Mouse (Mus musculus) G1E (cell line): Measurements from ENCODE around the gene Immt. TPM values are rescaled to one million over a fixed set of nuclear protein-coding genes. Genes with fewer than 3 reads are reported as not detected.
"Not testable (repeated sequence)": the region's sequence is repeated elsewhere in the genome, so short reads cannot be mapped to it uniquely, and the experiment has no call there.

Experiments
- ATAC-seq: 2 replicates; pipeline ENCODE4 v1.8.0; 2016; ENCODE audit warnings: mild to moderate bottlenecking; ENCODE audit not compliant: insufficient number of reproducible peaks, poor library complexity, low FRiP score, severe bottlenecking; ENCODE audit errors: extremely low read depth
- DNase-seq: peaks from one replicate; pipeline ENCODE4 v3.0.0; 2012; ENCODE audit warnings: low spot score
- H3K27me3 ChIP-seq: 2 replicates; pipeline ENCODE4 v1.6.1; 2012; ENCODE audit warnings: mild to moderate bottlenecking, low read length, inconsistent platforms; ENCODE audit not compliant: insufficient read depth
- H3K36me3 ChIP-seq: replicated peaks from 2 replicates; pipeline ENCODE3; 2012; ENCODE audit warnings: mild to moderate bottlenecking, inconsistent platforms
- H3K4me1 ChIP-seq: 2 replicates; pipeline ENCODE4 v1.6.1; 2012; ENCODE audit warnings: low read depth, low read length, inconsistent platforms, mixed read lengths; ENCODE audit not compliant: insufficient read depth
- H3K4me3 ChIP-seq: 2 replicates; pipeline ENCODE4 v1.5.1; 2012; ENCODE audit warnings: low read depth, mild to moderate bottlenecking, inconsistent platforms, low read length, moderate library complexity, mixed read lengths
- H3K9me3 ChIP-seq: replicated peaks from 2 replicates; pipeline ENCODE4 v1.6.1; 2012; ENCODE audit warnings: inconsistent platforms
- CTCF ChIP-seq: IDR thresholded peaks from 2 replicates; pipeline ENCODE4 v1.5.1; 2012; ENCODE audit warnings: low read depth, low read length, inconsistent platforms, mixed read lengths
- GATA1 ChIP-seq: IDR thresholded peaks from 2 replicates; pipeline ENCODE4 v1.6.1; 2012; ENCODE audit warnings: borderline replicate concordance, low read length, inconsistent platforms, mixed read lengths
- GATA2 ChIP-seq: IDR thresholded peaks from 2 replicates; pipeline ENCODE4 v1.6.1; 2012; ENCODE audit warnings: low read depth, low read length, inconsistent platforms, borderline replicate concordance
- POLR2AphosphoS5 ChIP-seq: IDR thresholded peaks from 2 replicates; pipeline ENCODE4 v1.6.1; 2012; ENCODE audit warnings: low read depth, low read length, inconsistent platforms; ENCODE audit not compliant: insufficient replicate concordance
- TAL1 ChIP-seq: conservative IDR thresholded peaks from 2 replicates; pipeline ENCODE4 v1.6.1; 2012; ENCODE audit warnings: low read depth, low read length, inconsistent platforms, mixed read lengths
- polyA plus RNA-seq: library from polyadenylated mRNA; stranded (reverse); fragments of >175 nt; gene quantifications from 2 replicates; pipeline ENCODE4 v1.2.3, GENCODE M21; 2012
- total RNA-seq, 2 experiments: library from RNA; stranded (forward) in 1 of 2; stranded (reverse) in 1 of 2; fragments of 200-1000 nt in 1 of 2; fragments of >200 nt in 1 of 2; fragmentation: Nextera tagmentation in 1 of 2; gene quantifications; 2 replicates each; pipeline ENCODE4 v1.2.3; 2014 to 2017

The Immt gene
- total and polyA plus RNA-seq, 3 experiments: 38.1 to 169 (median 163) TPM

- ATAC-seq (peak; percentile 78), DNase-seq (peak; percentile 63)
- no peaks in the 10 kb centered on the region for H3K9me3 ChIP-seq
- peaks cover 63% of the 10 kb centered on the region for H3K36me3 ChIP-seq
- H3K4me3 ChIP-seq: peak within 1 kb of the TSS; percentile 79
- no peak for TF ChIP-seq GATA1
- H3K27me3 ChIP-seq: no peaks in the 10 kb centered on the region
- peaks cover 41% of the 10 kb centered on the region for H3K4me1 ChIP-seq
Measured at GRCm38 (mm10) chr6:71908481-71909381, 77.6 kb downstream of the Immt start, which contains the start of the genes Ptcd3 and Polr1a. Gene Ptcd3 (minus strand): TSS chr6:71908750. Gene Polr1a (plus strand): TSS chr6:71909053.

- Histone ChIP-seq H3K27me3 (no peaks in the 10 kb centered on the region), H3K4me1 (peaks cover 41% of the 10 kb centered on the region), H3K9me3 (no peaks in the 10 kb centered on the region), H3K4me3 (peak overlapping the region; percentile 79), H3K36me3 (peaks cover 63% of the 10 kb centered on the region)
- DNase-seq (no peak), ATAC-seq (no peak)
- TF ChIP-seq TAL1 (no peak), GATA2 (no peak), POLR2AphosphoS5 (no peak), GATA1 (no peak), CTCF (no peak)
Measured at GRCm38 (mm10) chr6:71909384-71909783, 78.3 kb downstream of the Immt start.

- peak overlapping the region; percentile 79 for H3K4me3 ChIP-seq
- H3K27me3 ChIP-seq: no peaks in the 10 kb centered on the region
- H3K4me1 ChIP-seq: peaks cover 41% of the 10 kb centered on the region
- H3K36me3 ChIP-seq: peaks cover 62% of the 10 kb centered on the region
- H3K9me3 ChIP-seq: no peaks in the 10 kb centered on the region
- TF ChIP-seq TAL1: no peak
- TF ChIP-seq POLR2AphosphoS5: no peak
- TF ChIP-seq CTCF: no peak
- TF ChIP-seq GATA2: no peak
- TF ChIP-seq GATA1: no peak
- ATAC-seq: no peak
- peak; percentile 10 for DNase-seq
Measured at GRCm38 (mm10) chr6:71909840-71910239, 78.7 kb downstream of the Immt start.

- TF ChIP-seq TAL1: no peak
- TF ChIP-seq CTCF: no peak
- TF ChIP-seq GATA2: no peak
- TF ChIP-seq POLR2AphosphoS5: no peak
- TF ChIP-seq GATA1: no peak
- ATAC-seq: no peak
- Histone ChIP-seq H3K4me3 (no peak overlapping the region), H3K27me3 (no peaks in the 10 kb centered on the region), H3K9me3 (no peaks in the 10 kb centered on the region), H3K36me3 (peaks cover 63% of the 10 kb centered on the region), H3K4me1 (peaks cover 27% of the 10 kb centered on the region)
- DNase-seq: no peak
Measured at GRCm38 (mm10) chr6:71911686-71912450, 80.7 kb downstream of the Immt start.

- ATAC-seq: no peak
Measured at GRCm38 (mm10) chr6:71920752-71921151, 89.6 kb downstream of the Immt start.

GRCm38 (mm10) chr6:71925233-71925632 is 94.1 kb downstream of the Immt start:
- DNase-seq, H3K4me3 ChIP-seq, H3K27me3 ChIP-seq, ATAC-seq, H3K4me1 ChIP-seq, H3K9me3 ChIP-seq: not testable (repeated sequence)
- peaks cover 98% of the 10 kb centered on the region for H3K36me3 ChIP-seq

More at GRCm38 (mm10) chr6:71920752-71921151, 89.6 kb downstream of the Immt start:
- H3K4me3 ChIP-seq: no peak overlapping the region
- H3K36me3 ChIP-seq: peaks cover 97% of the 10 kb centered on the region
- no peaks in the 10 kb centered on the region for H3K27me3 ChIP-seq
- H3K4me1 ChIP-seq: no peaks in the 10 kb centered on the region
- TF ChIP-seq TAL1: no peak
- TF ChIP-seq GATA1: no peak
- no peak for TF ChIP-seq CTCF
- no peak for TF ChIP-seq POLR2AphosphoS5
- TF ChIP-seq GATA2: no peak
- no peak for DNase-seq
- H3K9me3 ChIP-seq: no peaks in the 10 kb centered on the region

Other genes with a start within 250 kb of the Immt start
- 196 TPM in 2 replicates for gene Kdm3a, start 198.3 kb upstream of the Immt start, total RNA-seq (2014; fragmentation: Nextera tagmentation)
- 142 and 144 TPM in 2 replicates for gene Kdm3a, start 198.3 kb upstream of the Immt start, total RNA-seq (2017)
- 5.5 and 8.2 TPM in 2 replicates for gene Kdm3a, start 198.3 kb upstream of the Immt start, polyA plus RNA-seq
- gene Reep1, start 123.8 kb upstream of the Immt start, total RNA-seq (2014; fragmentation: Nextera tagmentation): not detected in 2 replicates
- 0.12 and 0.16 TPM in 2 replicates for gene Reep1, start 123.8 kb upstream of the Immt start, total RNA-seq (2017)
- gene Reep1, start 123.8 kb upstream of the Immt start, polyA plus RNA-seq: not detected in 2 replicates
- 34.2 and 40.3 TPM in 2 replicates for gene Mrpl35, start 4.4 kb upstream of the Immt start, total RNA-seq (2014; fragmentation: Nextera tagmentation)
- 32.9 and 50.2 TPM in 2 replicates for gene Mrpl35, start 4.4 kb upstream of the Immt start, total RNA-seq (2017)
- 0.77 and 1.0 TPM in 2 replicates for gene Mrpl35, start 4.4 kb upstream of the Immt start, polyA plus RNA-seq
- gene Ptcd3, start 77.4 kb downstream of the Immt start, total RNA-seq (2014; fragmentation: Nextera tagmentation): 143 and 173 TPM in 2 replicates
- gene Ptcd3, start 77.4 kb downstream of the Immt start, total RNA-seq (2017): 191 and 198 TPM in 2 replicates
- 4.3 and 6.2 TPM in 2 replicates for gene Ptcd3, start 77.4 kb downstream of the Immt start, polyA plus RNA-seq
- 55.2 and 62.4 TPM in 2 replicates for gene Polr1a, start 77.7 kb downstream of the Immt start, total RNA-seq (2014; fragmentation: Nextera tagmentation)
- gene Polr1a, start 77.7 kb downstream of the Immt start, total RNA-seq (2017): 72.1 and 79.5 TPM in 2 replicates
- gene Polr1a, start 77.7 kb downstream of the Immt start, polyA plus RNA-seq: 18.7 and 31.8 TPM in 2 replicates